Mouse (Mus musculus): ENCODE data around the gene St3gal3. TPM values are rescaled to one million over a fixed set of nuclear protein-coding genes. Genes with fewer than 3 reads are reported as not detected.

Gene St3gal3
- polyA plus RNA-seq, 1 experiment from 2014 or later: 10.8 TPM

- no peak for DNase-seq (ENCODE audit: low spot score)
- 79% methylated on average over 2 of the region's 2 CpGs for WGBS
- Histone ChIP-seq H3K9me3 (no peaks in the 10 kb centered on the region), H3K36me3 (no peaks in the 10 kb centered on the region), H3K4me1 (replicated peaks) (peaks cover 26% of the 10 kb centered on the region), H3K27ac (no peak overlapping the region), H3K27me3 (ENCODE audit: insufficient read depth, poor library complexity, severe bottlenecking) (no peaks in the 10 kb centered on the region), H3K4me3 (no peak overlapping the region)
These were observed 77.6 kb downstream of the St3gal3 start for GRCm38 (mm10) chr4:118057076-118057475.

GRCm38 (mm10) chr4:118054615-118055014 lies 80.1 kb downstream of the St3gal3 start:
- WGBS: 85% methylated on average over 8 of the region's 8 CpGs
- Histone ChIP-seq H3K27me3 (ENCODE audit: insufficient read depth, poor library complexity, severe bottlenecking) (no peaks in the 10 kb centered on the region), H3K4me1 (replicated peaks) (peaks cover 17% of the 10 kb centered on the region)

DNA sequence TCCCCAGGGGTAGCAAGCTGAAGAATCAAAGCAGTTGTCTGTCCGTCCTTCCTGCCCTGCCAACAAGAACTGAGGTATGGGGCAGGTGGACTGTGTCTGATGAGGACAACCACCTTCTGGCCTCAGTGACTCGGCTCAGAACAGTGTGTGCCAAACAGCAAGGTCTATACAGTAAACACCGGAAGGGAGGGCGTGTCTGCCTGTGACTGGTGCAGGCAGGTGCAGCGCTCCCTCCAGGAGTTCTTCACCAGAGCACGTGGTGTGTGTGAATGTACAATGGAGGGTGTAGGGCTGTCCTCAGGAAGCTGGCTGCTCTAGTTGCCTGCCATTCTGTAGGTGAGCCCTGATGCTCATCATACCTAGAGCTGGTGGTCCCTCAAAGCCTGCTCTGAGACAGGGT lies 80.8 kb downstream of the St3gal3 start:
- H3K36me3 ChIP-seq: no peaks in the 10 kb centered on the region
- H3K27me3 ChIP-seq (ENCODE audit: insufficient read depth, poor library complexity, severe bottlenecking): no peaks in the 10 kb centered on the region
- H3K4me1 ChIP-seq (replicated peaks): peaks cover 19% of the 10 kb centered on the region
- no peaks in the 10 kb centered on the region for H3K9me3 ChIP-seq
- H3K27ac ChIP-seq: no peak overlapping the region
- DNase-seq (ENCODE audit: low spot score): no peak
- H3K4me3 ChIP-seq: no peak overlapping the region
- WGBS: 92% methylated on average over 6 of the region's 6 CpGs

More at GRCm38 (mm10) chr4:118054615-118055014, 80.1 kb downstream of the St3gal3 start:
- DNase-seq (ENCODE audit: low spot score): no peak
- H3K9me3 ChIP-seq: no peaks in the 10 kb centered on the region
- no peak overlapping the region for H3K4me3 ChIP-seq
- no peak overlapping the region for H3K27ac ChIP-seq
- no peaks in the 10 kb centered on the region for H3K36me3 ChIP-seq

DNA sequence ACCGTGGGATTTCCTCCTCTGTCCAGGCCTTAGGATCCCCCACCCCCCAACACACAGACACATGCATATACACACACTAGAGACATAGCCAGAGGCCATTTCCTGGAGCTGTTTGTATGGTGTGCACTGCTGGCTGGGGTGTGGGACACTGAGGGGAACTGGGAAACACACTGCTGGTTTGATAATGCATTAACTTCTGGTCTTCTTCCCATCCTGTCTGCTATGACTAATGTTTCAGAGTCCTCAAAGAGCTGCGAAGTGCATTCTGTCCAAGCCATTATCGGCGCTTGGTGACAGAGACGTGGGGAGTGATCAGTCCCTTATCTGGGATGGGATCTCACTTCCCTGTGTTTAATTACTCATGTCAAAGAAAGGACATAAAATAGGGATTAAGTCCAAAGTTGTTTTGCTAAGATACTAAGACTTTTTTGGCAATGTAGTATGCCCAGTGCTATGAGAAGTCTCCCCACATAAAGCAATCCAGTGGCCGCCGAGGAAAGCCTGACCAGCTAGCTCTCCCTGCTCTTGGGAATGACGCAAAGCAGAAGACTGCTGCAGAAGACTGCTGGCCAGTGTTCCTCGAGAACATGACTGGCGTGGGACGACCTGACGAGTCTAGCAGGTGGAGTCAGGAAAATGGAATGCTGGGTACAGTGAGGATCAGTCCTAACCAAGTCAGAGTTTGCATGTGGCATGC lies 85.0 kb downstream of the St3gal3 start:
- Histone ChIP-seq H3K4me3 (no peak overlapping the region), H3K9me3 (no peaks in the 10 kb centered on the region), H3K4me1 (replicated peaks) (peaks cover 16% of the 10 kb centered on the region), H3K36me3 (no peaks in the 10 kb centered on the region), H3K27me3 (ENCODE audit: insufficient read depth, poor library complexity, severe bottlenecking) (no peaks in the 10 kb centered on the region), H3K27ac (no peak overlapping the region)
- no peak for DNase-seq (ENCODE audit: low spot score)
- 86% methylated on average over 12 of the region's 12 CpGs for WGBS

- Histone ChIP-seq H3K4me1 (replicated peaks) (peaks cover 20% of the 10 kb centered on the region), H3K9me3 (no peaks in the 10 kb centered on the region), H3K36me3 (no peaks in the 10 kb centered on the region), H3K27me3 (ENCODE audit: insufficient read depth, poor library complexity, severe bottlenecking) (no peaks in the 10 kb centered on the region), H3K27ac (no peak overlapping the region), H3K4me3 (no peak overlapping the region)
- no peak for DNase-seq (ENCODE audit: low spot score)
- 72% methylated on average over 9 of the region's 9 CpGs for WGBS
These were observed 90.2 kb downstream of the St3gal3 start for GRCm38 (mm10) chr4:118044510-118044909.

DNA sequence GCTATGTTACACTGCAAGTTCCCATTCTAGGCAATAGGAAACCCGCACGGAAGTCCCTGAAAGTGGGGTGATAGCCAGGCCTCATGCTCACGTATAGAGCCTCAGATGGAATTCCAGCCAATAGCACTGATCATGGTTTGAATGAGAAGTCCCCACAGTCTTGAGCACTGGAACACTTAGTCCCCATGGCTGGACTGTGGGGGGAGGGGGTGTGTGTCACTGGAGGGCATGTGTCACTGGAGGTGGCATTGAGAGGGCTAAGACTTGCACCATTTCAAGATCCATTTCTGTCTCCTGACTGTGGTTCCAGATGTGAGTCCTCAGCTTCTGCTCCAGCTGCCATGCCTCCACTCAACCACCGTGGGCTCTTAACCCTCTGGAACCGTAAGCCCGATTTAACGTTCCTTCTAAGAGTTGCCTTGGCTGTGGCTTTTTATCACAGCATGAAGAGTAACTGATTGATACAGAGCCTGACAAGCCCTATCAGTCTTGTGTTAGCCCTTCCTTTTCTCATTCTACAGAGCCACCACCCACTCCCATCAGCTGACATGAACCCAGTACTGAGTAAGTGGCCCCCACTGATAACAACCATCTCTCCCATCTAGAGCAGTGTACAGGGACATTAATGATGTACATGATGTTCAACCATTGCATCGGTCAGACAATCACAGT lies 91.2 kb downstream of the St3gal3 start:
- no peaks in the 10 kb centered on the region for H3K36me3 ChIP-seq
- 91% methylated on average over 8 of the region's 8 CpGs for WGBS

DNA sequence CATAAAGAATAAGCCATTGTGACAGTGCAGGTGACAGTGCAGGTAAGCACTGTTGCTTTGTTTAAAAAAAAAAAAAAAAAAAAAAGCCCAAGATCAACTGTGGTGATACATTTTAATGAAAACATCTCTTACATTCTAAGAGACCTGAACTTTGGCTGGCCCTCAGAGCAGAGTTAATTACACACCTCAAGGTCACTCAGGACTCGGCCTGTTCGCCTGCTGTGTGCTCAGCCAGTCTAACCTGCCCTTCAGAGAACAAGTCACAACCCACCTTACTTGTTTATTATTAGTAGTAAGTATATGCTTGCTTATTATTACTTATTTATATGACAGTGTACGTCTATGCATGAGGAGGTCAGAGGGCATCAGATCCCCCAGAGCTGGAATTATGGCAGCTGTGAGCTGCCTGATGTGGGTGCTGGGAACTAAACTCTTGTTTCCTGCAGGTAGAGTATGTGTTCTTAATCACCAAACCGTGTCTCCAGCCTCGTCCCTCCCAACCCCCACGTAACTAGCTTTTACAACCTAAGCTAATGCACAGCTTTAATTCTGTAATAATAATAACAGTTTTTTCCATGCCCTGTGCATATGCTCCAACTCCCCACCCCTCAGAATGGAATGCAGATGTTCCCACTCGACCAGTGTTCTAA lies 91.9 kb downstream of the St3gal3 start:
- Histone ChIP-seq H3K4me3 (no peak overlapping the region), H3K27me3 (ENCODE audit: insufficient read depth, poor library complexity, severe bottlenecking) (no peaks in the 10 kb centered on the region), H3K4me1 (replicated peaks) (peaks cover 27% of the 10 kb centered on the region), H3K27ac (no peak overlapping the region), H3K9me3 (no peaks in the 10 kb centered on the region), H3K36me3 (no peaks in the 10 kb centered on the region)
- DNase-seq (ENCODE audit: low spot score): no peak
- 79% methylated on average over 7 of the region's 7 CpGs for WGBS

More for the DNA sequence above, 91.2 kb downstream of the St3gal3 start:
- no peaks in the 10 kb centered on the region for H3K9me3 ChIP-seq
- H3K4me1 ChIP-seq (replicated peaks): peaks cover 24% of the 10 kb centered on the region
- no peak for DNase-seq (ENCODE audit: low spot score)
- no peak overlapping the region for H3K27ac ChIP-seq
- H3K4me3 ChIP-seq: no peak overlapping the region
- H3K27me3 ChIP-seq (ENCODE audit: insufficient read depth, poor library complexity, severe bottlenecking): no peaks in the 10 kb centered on the region

DNA sequence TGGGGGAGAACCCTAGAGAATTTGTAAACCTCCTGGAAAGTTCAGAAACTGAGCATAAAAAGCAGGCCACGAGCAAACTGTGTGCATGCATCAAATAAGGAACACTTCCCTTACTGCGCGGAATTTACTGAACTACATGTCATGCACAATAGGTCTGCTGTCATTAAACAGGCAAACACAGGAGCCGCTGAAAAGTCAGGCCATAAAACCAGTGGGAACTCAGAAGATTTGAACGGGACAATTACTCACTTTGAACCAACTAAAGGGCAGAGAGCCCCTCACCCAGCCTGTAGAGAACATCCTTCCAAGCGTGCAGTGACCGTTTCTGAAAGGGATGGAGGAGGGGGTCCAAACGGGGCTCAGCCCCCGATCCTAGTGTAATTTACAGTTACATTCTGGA lies 93.6 kb downstream of the St3gal3 start:
- WGBS: 84% methylated on average over 9 of the region's 9 CpGs
- H3K4me1 ChIP-seq (replicated peaks): peaks cover 34% of the 10 kb centered on the region
- H3K4me3 ChIP-seq: no peak overlapping the region
- H3K36me3 ChIP-seq: no peaks in the 10 kb centered on the region
- no peaks in the 10 kb centered on the region for H3K9me3 ChIP-seq
- no peak overlapping the region for H3K27ac ChIP-seq
- no peaks in the 10 kb centered on the region for H3K27me3 ChIP-seq (ENCODE audit: insufficient read depth, poor library complexity, severe bottlenecking)
- DNase-seq (ENCODE audit: low spot score): no peak

GRCm38 (mm10) chr4:118040650-118041049 lies 94.1 kb downstream of the St3gal3 start:
- DNase-seq (ENCODE audit: low spot score): no peak
- H3K4me1 ChIP-seq (replicated peaks): peaks cover 34% of the 10 kb centered on the region
- H3K36me3 ChIP-seq: no peaks in the 10 kb centered on the region
- no peak overlapping the region for H3K4me3 ChIP-seq
- H3K9me3 ChIP-seq: no peaks in the 10 kb centered on the region
- WGBS: 74% methylated on average over 4 of the region's 4 CpGs
- H3K27ac ChIP-seq: no peak overlapping the region
- H3K27me3 ChIP-seq (ENCODE audit: insufficient read depth, poor library complexity, severe bottlenecking): no peaks in the 10 kb centered on the region

DNA sequence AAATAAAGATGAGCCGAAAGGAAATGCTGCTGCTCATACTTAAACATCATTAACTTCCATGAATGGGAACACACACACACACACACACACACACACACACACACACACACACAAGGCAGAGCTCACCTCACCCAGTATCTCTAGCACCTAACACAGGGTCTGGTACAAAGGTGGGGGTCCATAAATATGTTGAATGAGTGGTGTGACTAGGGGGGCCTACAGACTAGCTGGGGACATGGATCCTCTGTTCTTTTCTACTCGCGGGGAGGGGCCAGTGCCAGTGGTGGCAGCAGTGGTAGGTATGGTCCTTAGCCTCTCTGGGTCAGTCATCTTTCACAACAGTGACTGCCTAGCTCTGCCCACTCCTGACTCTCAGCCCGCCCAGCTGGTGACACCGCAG lies 94.8 kb downstream of the St3gal3 start:
- Histone ChIP-seq H3K36me3 (no peaks in the 10 kb centered on the region), H3K27ac (no peak overlapping the region), H3K4me1 (replicated peaks) (peaks cover 29% of the 10 kb centered on the region), H3K4me3 (no peak overlapping the region), H3K27me3 (ENCODE audit: insufficient read depth, poor library complexity, severe bottlenecking) (no peaks in the 10 kb centered on the region), H3K9me3 (no peaks in the 10 kb centered on the region)
- no peak for DNase-seq (ENCODE audit: low spot score)
- WGBS: 89% methylated on average over 5 of the region's 5 CpGs

- H3K9me3 ChIP-seq: no peaks in the 10 kb centered on the region
- no peaks in the 10 kb centered on the region for H3K36me3 ChIP-seq
- DNase-seq (ENCODE audit: low spot score): no peak
- no peak overlapping the region for H3K27ac ChIP-seq
- 71% methylated on average over 1 of the region's 1 CpGs for WGBS
- peaks cover 27% of the 10 kb centered on the region for H3K4me1 ChIP-seq (replicated peaks)
- H3K4me3 ChIP-seq: no peak overlapping the region
- H3K27me3 ChIP-seq (ENCODE audit: insufficient read depth, poor library complexity, severe bottlenecking): no peaks in the 10 kb centered on the region
These were observed 96.7 kb downstream of the St3gal3 start for GRCm38 (mm10) chr4:118038023-118038422.

GRCm38 (mm10) chr4:118037406-118037805 lies 97.3 kb downstream of the St3gal3 start:
- H3K36me3 ChIP-seq: no peaks in the 10 kb centered on the region
- no peak overlapping the region for H3K4me3 ChIP-seq
- no peak for DNase-seq (ENCODE audit: low spot score)
- peaks cover 27% of the 10 kb centered on the region for H3K4me1 ChIP-seq (replicated peaks)
- no peaks in the 10 kb centered on the region for H3K27me3 ChIP-seq (ENCODE audit: insufficient read depth, poor library complexity, severe bottlenecking)
- H3K27ac ChIP-seq: peak overlapping the region; percentile 69
- WGBS: 62% methylated on average over 5 of the region's 5 CpGs
- H3K9me3 ChIP-seq: no peaks in the 10 kb centered on the region

DNA sequence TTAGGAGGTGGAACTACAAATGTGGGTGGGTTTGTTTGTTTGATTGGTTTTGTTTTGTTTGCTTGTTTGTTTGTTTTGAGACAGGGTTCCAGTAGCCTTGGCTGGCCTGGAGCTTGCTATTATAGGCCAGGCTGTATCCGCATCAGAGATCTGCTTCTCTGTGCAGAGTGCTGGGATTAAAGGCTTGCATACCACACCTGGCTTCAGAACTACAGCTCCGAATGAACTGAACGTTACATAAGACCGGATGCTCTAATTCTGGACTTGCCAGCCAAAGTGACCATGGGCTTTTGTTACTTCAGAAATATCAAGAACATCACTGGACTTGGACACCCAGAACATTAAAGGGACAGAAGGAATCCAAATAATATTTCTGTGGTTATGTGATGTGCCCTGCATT lies 98.2 kb downstream of the St3gal3 start:
- Histone ChIP-seq H3K9me3 (no peaks in the 10 kb centered on the region), H3K4me3 (no peak overlapping the region), H3K4me1 (replicated peaks) (peaks cover 26% of the 10 kb centered on the region), H3K36me3 (no peaks in the 10 kb centered on the region), H3K27me3 (ENCODE audit: insufficient read depth, poor library complexity, severe bottlenecking) (no peaks in the 10 kb centered on the region), H3K27ac (no peak overlapping the region)
- DNase-seq (ENCODE audit: low spot score): no peak
- 95% methylated on average over 4 of the region's 4 CpGs for WGBS

All from hindbrain, embryonic 10.5 days (tissue).